Mouse (Mus musculus) G1E (cell line): Measurements from ENCODE around the gene Zc3h15.

ENCODE experiments used
- CTCF ChIP-seq: IDR thresholded peaks from 2 replicates; pipeline ENCODE4 v1.5.1; 2012; ENCODE audit warnings: low read depth, low read length, inconsistent platforms, mixed read lengths
- GATA1 ChIP-seq: IDR thresholded peaks from 2 replicates; pipeline ENCODE4 v1.6.1; 2012; ENCODE audit warnings: borderline replicate concordance, low read length, inconsistent platforms, mixed read lengths
- GATA2 ChIP-seq: IDR thresholded peaks from 2 replicates; pipeline ENCODE4 v1.6.1; 2012; ENCODE audit warnings: low read depth, low read length, inconsistent platforms, borderline replicate concordance
- POLR2AphosphoS5 ChIP-seq: IDR thresholded peaks from 2 replicates; pipeline ENCODE4 v1.6.1; 2012; ENCODE audit warnings: low read depth, low read length, inconsistent platforms; ENCODE audit not compliant: insufficient replicate concordance

DNA sequence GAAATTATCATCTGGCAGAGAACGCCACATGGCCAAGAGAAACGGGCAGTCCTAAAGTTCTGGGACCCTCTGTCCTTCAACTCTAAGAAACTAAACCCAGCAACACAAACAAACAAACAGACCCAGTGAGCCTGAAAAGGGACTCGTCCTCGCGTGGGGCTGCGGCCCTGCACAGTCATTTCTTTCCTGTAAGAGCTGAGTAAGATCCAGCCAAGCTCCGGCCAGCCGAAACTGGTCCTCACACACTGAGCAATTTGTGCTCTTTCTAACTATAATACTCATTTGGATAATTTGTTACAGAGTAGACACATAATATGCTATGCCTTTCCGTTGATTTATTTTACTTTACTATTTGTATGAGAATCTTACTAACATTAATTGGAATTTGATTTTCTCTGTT is 17.4 kb upstream of the Zc3h15 start:
- TF ChIP-seq CTCF, result no peak
- TF ChIP-seq GATA2, result no peak
- no peak for TF ChIP-seq GATA1
- TF ChIP-seq POLR2AphosphoS5, result no peak
